Mouse (Mus musculus): ENCODE data around the gene Rimbp2. TPM values are rescaled to one million over a fixed set of nuclear protein-coding genes. Genes with fewer than 3 reads are reported as not detected.
A peak's percentile ranks its signal among the peaks of the same experiment; 100 is the strongest.

Gene Rimbp2
- polyA plus RNA-seq, 1 experiment from 2014 or later = 0.63 TPM

- no peak overlapping the region for H3K9ac ChIP-seq (ENCODE audit: low read length)
- 68% methylated on average over 5 of the region's 5 CpGs for WGBS
- H3K4me2 ChIP-seq (ENCODE audit: low read length) = no peak overlapping the region
- no peak for ATAC-seq (ENCODE audit: insufficient number of reproducible peaks, insufficient read depth, low FRiP score, low read depth)
- peaks cover 6% of the 10 kb centered on the region; the same call in 1 of the 2 replicates for H3K9me3 ChIP-seq (ENCODE audit: control insufficient read depth, low read length)
- H3K27me3 ChIP-seq (ENCODE audit: control insufficient read depth, insufficient read depth, low read length) = no peaks in the 10 kb centered on the region
- no peak overlapping the region for H3K27ac ChIP-seq (replicated peaks in 1 of 2; ENCODE audit: control insufficient read depth in 1 of 2, insufficient read depth in 1 of 2, low read depth in 2 of 2, low read length in 2 of 2)
- no peak overlapping the region for H3K4me3 ChIP-seq (ENCODE audit: control insufficient read depth in 1 of 2, insufficient read depth in 1 of 2, low read depth in 1 of 2, low read length in 2 of 2)
- H3K36me3 ChIP-seq (ENCODE audit: control insufficient read depth, insufficient read depth, low read length) = no peaks in the 10 kb centered on the region
- H3K4me1 ChIP-seq (ENCODE audit: control insufficient read depth in 2 of 2, insufficient read depth in 2 of 2, low read length in 2 of 2) = no peaks in the 10 kb centered on the region
Measured at GRCm38 (mm10) chr5:128800592-128800991, 152.7 kb downstream of the Rimbp2 start.

DNA sequence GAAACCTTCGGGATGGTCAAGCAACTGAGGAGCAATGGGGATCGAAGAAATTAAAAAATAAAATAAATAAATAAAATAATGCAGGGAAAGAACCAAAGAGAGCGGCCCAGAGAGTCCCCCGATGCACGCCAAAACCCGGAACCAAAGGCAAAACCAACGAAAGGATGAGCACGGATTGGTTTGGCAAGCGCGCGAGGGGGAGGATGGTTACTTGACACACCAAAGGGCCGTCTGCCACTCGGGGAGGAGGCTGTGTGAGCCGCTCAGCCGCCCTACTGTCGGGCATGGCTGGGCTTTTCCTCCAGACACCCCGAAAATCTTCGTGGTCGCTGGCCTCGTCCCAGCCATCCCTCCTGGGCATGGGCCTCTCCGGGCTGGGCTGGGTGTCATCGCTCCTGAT lies 171.7 kb downstream of the Rimbp2 start:
- no peak overlapping the region for H3K4me3 ChIP-seq (ENCODE audit: control insufficient read depth in 1 of 2, insufficient read depth in 1 of 2, low read depth in 1 of 2, low read length in 2 of 2)
- H3K4me1 ChIP-seq (ENCODE audit: control insufficient read depth in 2 of 2, insufficient read depth in 2 of 2, low read length in 2 of 2) = no peaks in the 10 kb centered on the region
- ATAC-seq (ENCODE audit: insufficient number of reproducible peaks, insufficient read depth, low FRiP score, low read depth) = no peak
- no peaks in the 10 kb centered on the region for H3K36me3 ChIP-seq (ENCODE audit: control insufficient read depth, insufficient read depth, low read length)
- H3K27ac ChIP-seq (replicated peaks in 1 of 2; ENCODE audit: control insufficient read depth in 1 of 2, insufficient read depth in 1 of 2, low read depth in 2 of 2, low read length in 2 of 2) = no peak overlapping the region
- 72% methylated on average over 22 of the region's 22 CpGs for WGBS
- H3K9me3 ChIP-seq (ENCODE audit: control insufficient read depth, low read length) = peaks cover 5% of the 10 kb centered on the region; the same call in 1 of the 2 replicates
- H3K9ac ChIP-seq (ENCODE audit: low read length) = no peak overlapping the region
- no peaks in the 10 kb centered on the region for H3K27me3 ChIP-seq (ENCODE audit: control insufficient read depth, insufficient read depth, low read length)
- no peak overlapping the region for H3K4me2 ChIP-seq (ENCODE audit: low read length)

DNA sequence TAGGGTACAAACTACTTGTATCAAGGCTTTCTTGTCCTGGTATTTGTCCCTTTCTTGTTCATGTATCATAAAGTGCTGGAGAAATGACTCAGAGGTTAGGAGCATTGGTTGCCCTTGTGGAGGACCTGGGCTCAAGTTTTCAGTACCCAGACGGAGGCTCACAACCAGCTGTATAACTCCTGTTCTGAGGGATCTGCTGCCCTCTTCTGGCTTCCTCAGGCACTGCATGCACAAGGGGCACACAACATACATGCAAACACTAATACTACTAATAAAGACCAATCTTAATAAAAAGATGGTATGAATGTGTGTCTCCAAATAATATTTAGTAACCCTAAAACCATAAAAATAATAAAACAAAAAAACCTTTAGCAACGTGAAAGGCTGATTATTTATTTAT lies 176.9 kb downstream of the Rimbp2 start:
- H3K27ac ChIP-seq (replicated peaks in 1 of 2; ENCODE audit: control insufficient read depth in 1 of 2, insufficient read depth in 1 of 2, low read depth in 2 of 2, low read length in 2 of 2) = no peak overlapping the region
- H3K9me3 ChIP-seq (ENCODE audit: control insufficient read depth, low read length) = peaks cover 5% of the 10 kb centered on the region; the same call in 1 of the 2 replicates
- H3K4me3 ChIP-seq (ENCODE audit: control insufficient read depth in 1 of 2, insufficient read depth in 1 of 2, low read depth in 1 of 2, low read length in 2 of 2) = no peak overlapping the region
- no peak overlapping the region for H3K4me2 ChIP-seq (ENCODE audit: low read length)
- no peaks in the 10 kb centered on the region for H3K36me3 ChIP-seq (ENCODE audit: control insufficient read depth, insufficient read depth, low read length)
- ATAC-seq (ENCODE audit: insufficient number of reproducible peaks, insufficient read depth, low FRiP score, low read depth) = no peak
- WGBS = 64% methylated on average over 2 of the region's 2 CpGs
- no peaks in the 10 kb centered on the region for H3K27me3 ChIP-seq (ENCODE audit: control insufficient read depth, insufficient read depth, low read length)
- H3K4me1 ChIP-seq (ENCODE audit: control insufficient read depth in 2 of 2, insufficient read depth in 2 of 2, low read length in 2 of 2) = no peaks in the 10 kb centered on the region
- H3K9ac ChIP-seq (ENCODE audit: low read length) = no peak overlapping the region

GRCm38 (mm10) chr5:128769026-128769631 lies 184.2 kb downstream of the Rimbp2 start:
- 28% methylated on average over 10 of the region's 10 CpGs for WGBS
- Histone ChIP-seq H3K4me3 (ENCODE audit: control insufficient read depth in 1 of 2, insufficient read depth in 1 of 2, low read depth in 1 of 2, low read length in 2 of 2) (no peak overlapping the region), H3K9ac (ENCODE audit: low read length) (no peak overlapping the region), H3K9me3 (ENCODE audit: control insufficient read depth, low read length) (no peaks in the 10 kb centered on the region), H3K4me1 (ENCODE audit: control insufficient read depth in 2 of 2, insufficient read depth in 2 of 2, low read length in 2 of 2) (no peaks in the 10 kb centered on the region), H3K36me3 (ENCODE audit: control insufficient read depth, insufficient read depth, low read length) (no peaks in the 10 kb centered on the region), H3K4me2 (ENCODE audit: low read length) (peak overlapping the region; percentile 13; the same call in 1 of the 2 replicates), H3K27ac (replicated peaks in 1 of 2; ENCODE audit: control insufficient read depth in 1 of 2, insufficient read depth in 1 of 2, low read depth in 2 of 2, low read length in 2 of 2) (no peak overlapping the region), H3K27me3 (ENCODE audit: control insufficient read depth, insufficient read depth, low read length) (no peaks in the 10 kb centered on the region)
- ATAC-seq (ENCODE audit: insufficient number of reproducible peaks, insufficient read depth, low FRiP score, low read depth) = no peak; the same call in 1 of the 2 replicates

GRCm38 (mm10) chr5:128761118-128761517 lies 192.2 kb downstream of the Rimbp2 start:
- Histone ChIP-seq H3K9ac (ENCODE audit: low read length) (no peak overlapping the region), H3K4me2 (ENCODE audit: low read length) (no peak overlapping the region), H3K27ac (replicated peaks in 1 of 2; ENCODE audit: control insufficient read depth in 1 of 2, insufficient read depth in 1 of 2, low read depth in 2 of 2, low read length in 2 of 2) (no peak overlapping the region), H3K4me1 (ENCODE audit: control insufficient read depth in 2 of 2, insufficient read depth in 2 of 2, low read length in 2 of 2) (no peaks in the 10 kb centered on the region), H3K9me3 (ENCODE audit: control insufficient read depth, low read length) (no peaks in the 10 kb centered on the region), H3K27me3 (ENCODE audit: control insufficient read depth, insufficient read depth, low read length) (no peaks in the 10 kb centered on the region), H3K36me3 (ENCODE audit: control insufficient read depth, insufficient read depth, low read length) (no peaks in the 10 kb centered on the region), H3K4me3 (ENCODE audit: control insufficient read depth in 1 of 2, insufficient read depth in 1 of 2, low read depth in 1 of 2, low read length in 2 of 2) (no peak overlapping the region)
- ATAC-seq (ENCODE audit: insufficient number of reproducible peaks, insufficient read depth, low FRiP score, low read depth) = no peak
- WGBS = 24% methylated on average over 8 of the region's 8 CpGs

DNA sequence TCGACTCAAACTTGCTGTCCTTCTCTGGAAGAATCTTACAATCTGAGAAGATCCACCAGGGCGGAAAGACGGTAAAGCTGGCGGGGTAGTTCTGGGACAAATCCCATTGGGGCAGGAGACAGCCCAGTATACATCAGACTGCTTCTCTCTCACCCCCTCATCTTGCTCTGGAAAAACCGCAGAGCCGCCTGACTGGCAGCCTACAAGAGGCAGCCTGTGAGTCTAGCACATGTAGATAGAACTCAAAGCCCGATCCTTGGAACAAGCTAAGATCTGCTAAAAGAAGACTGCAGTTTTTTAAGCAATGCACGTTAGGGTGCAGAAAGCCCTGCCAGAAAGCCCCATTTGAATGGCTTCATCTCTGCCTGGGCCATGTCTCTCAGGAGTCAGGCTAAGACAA lies 207.0 kb downstream of the Rimbp2 start:
- H3K9me3 ChIP-seq (ENCODE audit: control insufficient read depth, low read length) = no peaks in the 10 kb centered on the region
- H3K27me3 ChIP-seq (ENCODE audit: control insufficient read depth, insufficient read depth, low read length) = no peaks in the 10 kb centered on the region
- no peak for ATAC-seq (ENCODE audit: insufficient number of reproducible peaks, insufficient read depth, low FRiP score, low read depth)
- no peak overlapping the region for H3K27ac ChIP-seq (replicated peaks in 1 of 2; ENCODE audit: control insufficient read depth in 1 of 2, insufficient read depth in 1 of 2, low read depth in 2 of 2, low read length in 2 of 2)
- no peaks in the 10 kb centered on the region for H3K36me3 ChIP-seq (ENCODE audit: control insufficient read depth, insufficient read depth, low read length)
- H3K4me3 ChIP-seq (ENCODE audit: control insufficient read depth in 1 of 2, insufficient read depth in 1 of 2, low read depth in 1 of 2, low read length in 2 of 2) = no peak overlapping the region
- no peak overlapping the region for H3K4me2 ChIP-seq (ENCODE audit: low read length)
- no peaks in the 10 kb centered on the region for H3K4me1 ChIP-seq (ENCODE audit: control insufficient read depth in 2 of 2, insufficient read depth in 2 of 2, low read length in 2 of 2)
- WGBS = 75% methylated on average over 8 of the region's 8 CpGs
- no peak overlapping the region for H3K9ac ChIP-seq (ENCODE audit: low read length)

- no peaks in the 10 kb centered on the region for H3K27me3 ChIP-seq (ENCODE audit: control insufficient read depth, insufficient read depth, low read length)
- H3K36me3 ChIP-seq (ENCODE audit: control insufficient read depth, insufficient read depth, low read length) = no peaks in the 10 kb centered on the region
- WGBS = 56% methylated on average over 9 of the region's 9 CpGs
- no peak for ATAC-seq (ENCODE audit: insufficient number of reproducible peaks, insufficient read depth, low FRiP score, low read depth)
- no peaks in the 10 kb centered on the region for H3K4me1 ChIP-seq (ENCODE audit: control insufficient read depth in 2 of 2, insufficient read depth in 2 of 2, low read length in 2 of 2)
- H3K9ac ChIP-seq (ENCODE audit: low read length) = no peak overlapping the region
- H3K27ac ChIP-seq (replicated peaks in 1 of 2; ENCODE audit: control insufficient read depth in 1 of 2, insufficient read depth in 1 of 2, low read depth in 2 of 2, low read length in 2 of 2) = no peak overlapping the region
- no peak overlapping the region for H3K4me3 ChIP-seq (ENCODE audit: control insufficient read depth in 1 of 2, insufficient read depth in 1 of 2, low read depth in 1 of 2, low read length in 2 of 2)
- no peaks in the 10 kb centered on the region for H3K9me3 ChIP-seq (ENCODE audit: control insufficient read depth, low read length)
- no peak overlapping the region for H3K4me2 ChIP-seq (ENCODE audit: low read length)
Measured at GRCm38 (mm10) chr5:128745206-128745605, 208.1 kb downstream of the Rimbp2 start.

DNA sequence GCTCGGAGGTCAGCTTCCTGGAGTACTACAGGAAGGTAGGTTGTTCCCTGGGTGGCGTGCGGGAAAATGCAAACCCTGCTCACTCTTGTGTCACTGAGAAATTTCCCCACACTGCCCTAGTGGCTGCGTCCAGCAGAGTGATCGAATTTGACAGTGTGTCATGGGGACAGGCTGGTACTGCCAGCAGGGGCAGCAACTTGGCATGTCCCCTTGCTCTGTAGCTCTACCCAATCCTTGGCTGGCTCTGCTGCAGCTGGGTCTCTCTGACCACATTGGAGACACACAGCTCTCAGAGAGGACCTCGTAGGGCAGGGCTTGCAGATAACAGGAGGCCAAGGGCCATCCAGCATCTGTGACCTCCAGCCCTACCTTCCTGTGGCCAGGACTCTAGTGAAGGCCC lies 208.9 kb downstream of the Rimbp2 start:
- H3K36me3 ChIP-seq (ENCODE audit: control insufficient read depth, insufficient read depth, low read length) = no peaks in the 10 kb centered on the region
- H3K4me3 ChIP-seq (ENCODE audit: control insufficient read depth in 1 of 2, insufficient read depth in 1 of 2, low read depth in 1 of 2, low read length in 2 of 2) = no peak overlapping the region
- WGBS = 73% methylated on average over 6 of the region's 6 CpGs
- no peak for ATAC-seq (ENCODE audit: insufficient number of reproducible peaks, insufficient read depth, low FRiP score, low read depth)
- H3K9me3 ChIP-seq (ENCODE audit: control insufficient read depth, low read length) = no peaks in the 10 kb centered on the region
- H3K4me2 ChIP-seq (ENCODE audit: low read length) = no peak overlapping the region
- H3K27me3 ChIP-seq (ENCODE audit: control insufficient read depth, insufficient read depth, low read length) = peaks cover 4% of the 10 kb centered on the region; the same call in 1 of the 2 replicates
- H3K4me1 ChIP-seq (ENCODE audit: control insufficient read depth in 2 of 2, insufficient read depth in 2 of 2, low read length in 2 of 2) = no peaks in the 10 kb centered on the region
- H3K27ac ChIP-seq (replicated peaks in 1 of 2; ENCODE audit: control insufficient read depth in 1 of 2, insufficient read depth in 1 of 2, low read depth in 2 of 2, low read length in 2 of 2) = no peak overlapping the region
- no peak overlapping the region for H3K9ac ChIP-seq (ENCODE audit: low read length)
